Mouse (Mus musculus) E14TG2a.4 (cell line): ENCODE measurements at regions not wholly inside any gene's neighbourhood (a gene's known extent, or its start where the extent isn't known, plus 50 kb on each side); places are given as distances from the start of the nearest gene placed in this dataset.

Source experiments
- H3K27me3 ChIP-seq: 2 replicates; pipeline ENCODE4 v1.6.1; 2014; ENCODE audit warnings: low read length, control low read depth; ENCODE audit not compliant: insufficient read depth
- H3K36me3 ChIP-seq: 2 replicates; pipeline ENCODE4 v1.6.1; 2014; ENCODE audit warnings: low read length, control low read depth; ENCODE audit not compliant: insufficient read depth
- H3K4me1 ChIP-seq: replicated peaks from 2 replicates; pipeline ENCODE4 v1.6.1; 2014; ENCODE audit warnings: low read depth, low read length, control low read depth
- H3K4me3 ChIP-seq: replicated peaks from 2 replicates; pipeline ENCODE4 v1.5.1; 2014; ENCODE audit warnings: mild to moderate bottlenecking, low read length
- H3K9me3 ChIP-seq: 2 replicates; pipeline ENCODE4 v1.6.1; 2014; ENCODE audit warnings: low read length, control low read depth
- CTCF ChIP-seq: conservative IDR thresholded peaks from 2 replicates; pipeline ENCODE4 v1.5.1; 2014; ENCODE audit warnings: low read length
- NANOG ChIP-seq: IDR thresholded peaks from 2 replicates; pipeline ENCODE4 v1.6.1; 2014; ENCODE audit warnings: borderline replicate concordance, low read length, mixed read lengths
- POU5F1 ChIP-seq: IDR thresholded peaks from 2 replicates; pipeline ENCODE4 v1.6.1; 2014; ENCODE audit warnings: low read length, borderline replicate concordance

DNA sequence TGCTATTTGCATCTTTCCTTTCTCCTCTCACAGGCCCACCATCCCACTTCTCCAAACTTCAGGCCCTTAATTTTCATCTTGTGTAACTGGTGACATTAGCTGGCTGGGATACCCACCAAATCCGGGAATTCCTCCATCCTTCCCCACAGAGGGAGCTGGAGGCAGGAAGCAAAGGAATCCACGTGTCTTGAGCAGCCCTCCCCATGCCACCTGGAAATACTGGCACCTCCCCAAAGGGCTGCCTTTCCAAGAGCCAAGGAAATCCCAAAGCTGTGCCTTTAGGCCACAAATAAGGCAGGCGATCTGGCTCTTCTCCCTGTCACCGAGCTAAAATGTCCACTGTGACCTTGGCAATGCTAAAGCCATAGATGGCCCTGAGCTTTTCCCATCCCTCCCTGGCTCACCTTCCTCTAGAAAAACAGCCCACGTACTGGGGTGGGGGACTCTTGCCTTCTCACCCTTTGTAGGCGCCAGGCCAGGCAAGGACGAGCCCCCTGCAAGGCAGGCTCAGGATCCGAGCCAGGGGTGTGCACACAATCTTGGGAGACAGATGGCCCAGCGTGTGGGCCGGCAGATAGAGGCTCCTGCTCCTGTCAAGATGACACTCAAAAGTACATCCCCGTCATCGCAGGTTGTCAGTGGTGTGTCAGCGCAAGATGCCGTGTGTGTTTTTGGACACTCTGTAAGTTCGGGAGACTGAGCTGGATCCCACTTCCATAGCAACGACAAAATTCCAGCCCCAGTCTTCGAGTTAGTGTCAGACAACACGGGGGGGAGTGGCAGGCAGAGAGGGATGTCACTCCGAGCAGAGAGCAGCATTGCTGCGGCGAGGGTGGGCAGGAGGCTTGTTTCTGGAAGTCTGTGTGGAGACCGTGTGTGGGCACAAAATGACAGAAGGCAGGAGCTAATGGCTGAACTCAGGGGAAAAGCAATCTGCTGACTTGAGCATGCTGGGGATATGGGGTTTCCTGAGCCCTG lies 414.4 kb downstream of the Gm45692 start:
- Histone ChIP-seq H3K27me3 (peaks cover 6% of the 10 kb centered on the region; the same call in 1 of the 2 replicates), H3K4me3 (no peak overlapping the region), H3K9me3 (no peaks in the 10 kb centered on the region), H3K4me1 (no peaks in the 10 kb centered on the region), H3K36me3 (no peaks in the 10 kb centered on the region)
- TF ChIP-seq NANOG (no peak), CTCF (no peak), POU5F1 (no peak)

DNA sequence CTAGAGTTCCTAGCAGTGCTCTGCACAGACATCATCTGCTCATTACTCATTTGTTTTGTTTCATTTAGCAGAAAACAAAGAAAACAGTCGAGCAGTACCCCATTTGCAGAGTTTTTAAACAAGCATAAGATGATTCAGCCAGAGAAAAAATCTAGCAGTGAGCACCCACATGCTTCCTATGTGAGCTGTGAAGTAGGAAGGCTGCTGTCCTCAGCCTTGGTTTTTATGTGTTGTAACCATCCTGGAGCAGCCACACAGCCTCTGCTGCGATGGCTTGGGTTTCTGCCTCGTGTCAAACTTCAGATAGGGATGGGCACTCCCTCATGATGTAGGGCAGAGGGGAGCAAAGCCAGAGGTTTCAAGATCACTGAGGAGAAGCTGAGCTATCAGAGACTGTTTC lies 416.5 kb downstream of the Gm45692 start:
- Histone ChIP-seq H3K9me3 (no peaks in the 10 kb centered on the region), H3K4me1 (no peaks in the 10 kb centered on the region), H3K27me3 (peaks cover 6% of the 10 kb centered on the region; the same call in 1 of the 2 replicates), H3K4me3 (no peak overlapping the region), H3K36me3 (no peaks in the 10 kb centered on the region)
- TF ChIP-seq CTCF (no peak), NANOG (no peak), POU5F1 (no peak)

DNA sequence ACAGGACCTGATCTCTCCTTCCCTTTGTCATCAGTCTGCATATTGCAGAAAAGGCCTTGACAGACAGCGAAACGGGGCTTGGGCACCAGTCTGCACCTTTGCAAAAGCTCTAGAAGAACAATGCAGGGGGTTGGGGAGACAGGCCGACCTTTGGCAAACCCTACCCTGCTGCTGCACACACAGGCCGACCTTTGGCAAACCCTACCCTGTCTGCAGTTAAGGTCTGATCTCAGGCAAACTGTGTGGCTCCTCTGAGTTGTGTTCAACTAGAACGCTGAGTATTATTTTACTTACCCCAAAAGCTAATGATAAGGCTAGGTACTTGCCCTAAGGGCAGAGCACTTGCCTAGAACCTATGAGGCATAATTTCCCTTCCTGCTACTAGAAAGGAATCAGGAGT lies 423.4 kb upstream of the Zfp703 start:
- 0 out of 2 replicates have a peak, but pooled peaks cover 4% of the 10 kb centered on the region for H3K9me3 ChIP-seq
- no peak overlapping the region for H3K4me3 ChIP-seq
- H3K4me1 ChIP-seq = no peaks in the 10 kb centered on the region
- TF ChIP-seq POU5F1 (no peak), NANOG (no peak)
- H3K27me3 ChIP-seq = no peaks in the 10 kb centered on the region
- no peaks in the 10 kb centered on the region for H3K36me3 ChIP-seq

DNA sequence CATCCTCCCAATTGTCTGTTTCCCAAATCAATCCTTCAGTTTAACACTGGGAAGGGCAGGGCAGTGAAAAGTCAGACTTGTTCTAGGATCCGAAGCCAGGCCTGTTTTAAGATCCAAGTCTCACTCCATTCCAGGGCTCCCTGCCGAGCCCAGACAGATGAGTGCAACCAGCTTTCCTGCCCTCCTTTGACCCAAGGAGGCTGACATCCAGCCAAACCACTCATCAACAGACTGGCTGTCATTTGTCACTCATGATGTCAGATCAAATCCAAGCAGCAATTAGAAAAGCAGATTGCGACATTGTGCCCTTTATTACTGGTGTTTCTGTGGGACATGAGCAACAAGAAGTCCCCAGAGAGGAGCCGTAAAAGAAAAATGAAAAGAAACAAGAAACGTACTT lies 417.9 kb upstream of the Zfp703 start:
- Histone ChIP-seq H3K27me3 (no peaks in the 10 kb centered on the region), H3K36me3 (no peaks in the 10 kb centered on the region), H3K4me1 (no peaks in the 10 kb centered on the region), H3K9me3 (0 out of 2 replicates have a peak, but pooled peaks cover 8% of the 10 kb centered on the region), H3K4me3 (no peak overlapping the region)
- no peak for TF ChIP-seq POU5F1
- no peak for TF ChIP-seq CTCF
- no peak for TF ChIP-seq NANOG

DNA sequence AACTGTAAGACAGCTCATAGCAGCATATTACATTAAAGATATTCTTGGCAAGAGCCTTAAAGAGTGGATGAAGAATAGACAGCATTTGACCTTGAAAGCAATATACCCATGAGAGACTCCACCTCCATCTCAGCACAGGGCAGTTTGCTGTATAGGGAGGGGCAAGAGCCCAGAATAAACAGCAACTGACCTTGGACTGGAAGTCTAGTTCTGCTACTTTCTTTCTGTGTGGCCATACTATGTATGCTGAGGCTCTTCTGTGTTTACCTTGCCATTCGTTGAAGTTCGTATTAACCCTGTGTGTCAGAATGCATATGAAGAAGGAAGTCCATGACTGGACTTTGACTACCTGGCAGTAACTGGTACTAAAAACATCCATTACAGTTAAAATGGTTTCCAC lies 414.0 kb upstream of the Zfp703 start:
- H3K4me3 ChIP-seq = no peak overlapping the region
- 0 out of 2 replicates have a peak, but pooled peaks cover 8% of the 10 kb centered on the region for H3K9me3 ChIP-seq
- TF ChIP-seq POU5F1 (no peak), CTCF (no peak), NANOG (no peak)

DNA sequence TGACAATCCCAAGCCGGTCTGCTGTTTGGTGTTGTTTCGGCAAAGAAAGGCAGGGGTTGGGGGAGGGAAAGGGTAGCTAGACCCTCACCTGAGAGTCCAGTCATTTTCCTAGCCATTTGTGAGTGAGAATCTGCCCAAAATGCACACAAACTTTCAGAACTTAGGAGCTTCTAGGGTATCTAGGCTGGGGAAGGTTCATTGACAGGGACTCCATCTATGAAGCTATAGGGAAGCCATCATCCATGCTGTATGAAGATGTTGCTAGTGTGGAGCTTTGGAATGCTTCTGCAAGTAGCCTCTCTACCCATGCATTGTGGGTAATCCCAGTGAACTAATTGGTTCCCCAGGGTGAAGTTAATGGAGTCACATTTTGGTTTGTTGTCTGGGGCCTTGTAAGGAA lies 412.9 kb upstream of the Zfp703 start:
- Histone ChIP-seq H3K27me3 (no peaks in the 10 kb centered on the region), H3K4me3 (no peak overlapping the region), H3K36me3 (no peaks in the 10 kb centered on the region), H3K4me1 (no peaks in the 10 kb centered on the region), H3K9me3 (0 out of 2 replicates have a peak, but pooled peaks cover 3% of the 10 kb centered on the region)
- TF ChIP-seq CTCF (no peak), POU5F1 (no peak)

More for the DNA sequence above, 414.0 kb upstream of the Zfp703 start:
- no peaks in the 10 kb centered on the region for H3K27me3 ChIP-seq
- H3K36me3 ChIP-seq = no peaks in the 10 kb centered on the region
- no peaks in the 10 kb centered on the region for H3K4me1 ChIP-seq

DNA sequence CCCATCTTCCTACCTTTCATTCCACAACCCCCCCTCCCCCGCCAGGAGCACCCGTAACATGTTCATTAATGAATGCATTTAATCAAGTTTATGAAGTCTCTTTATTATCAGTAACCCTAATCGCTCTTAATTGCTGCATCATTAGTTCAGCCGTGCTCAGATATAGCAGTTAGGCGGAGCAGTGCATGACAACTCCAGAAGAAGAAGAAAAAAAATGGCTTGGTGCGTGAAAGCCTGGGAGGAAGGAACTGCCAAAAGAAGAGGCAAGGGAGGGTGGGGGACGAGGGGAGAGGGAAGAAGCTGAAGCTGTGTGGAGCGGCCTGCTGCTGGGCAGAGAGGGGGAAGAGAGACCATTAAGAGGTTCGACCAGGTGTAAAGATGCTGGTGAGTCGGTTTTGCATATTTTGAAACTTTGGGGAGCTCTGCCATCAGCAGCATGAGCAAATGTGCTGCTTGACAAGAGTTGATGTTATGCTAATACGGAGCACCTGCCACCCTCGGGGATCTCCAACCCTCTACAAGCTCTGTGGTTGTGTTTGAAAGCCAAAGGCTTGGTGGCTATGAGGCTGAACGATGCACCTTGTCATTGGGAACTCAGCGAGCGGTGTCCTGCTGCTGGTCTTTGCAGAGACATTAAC lies 408.6 kb upstream of the Zfp703 start:
- Histone ChIP-seq H3K4me1 (no peaks in the 10 kb centered on the region), H3K36me3 (no peaks in the 10 kb centered on the region), H3K9me3 (peaks cover 14% of the 10 kb centered on the region), H3K27me3 (no peaks in the 10 kb centered on the region), H3K4me3 (no peak overlapping the region)
- no peak for TF ChIP-seq POU5F1
- TF ChIP-seq CTCF = no peak
- no peak for TF ChIP-seq NANOG

DNA sequence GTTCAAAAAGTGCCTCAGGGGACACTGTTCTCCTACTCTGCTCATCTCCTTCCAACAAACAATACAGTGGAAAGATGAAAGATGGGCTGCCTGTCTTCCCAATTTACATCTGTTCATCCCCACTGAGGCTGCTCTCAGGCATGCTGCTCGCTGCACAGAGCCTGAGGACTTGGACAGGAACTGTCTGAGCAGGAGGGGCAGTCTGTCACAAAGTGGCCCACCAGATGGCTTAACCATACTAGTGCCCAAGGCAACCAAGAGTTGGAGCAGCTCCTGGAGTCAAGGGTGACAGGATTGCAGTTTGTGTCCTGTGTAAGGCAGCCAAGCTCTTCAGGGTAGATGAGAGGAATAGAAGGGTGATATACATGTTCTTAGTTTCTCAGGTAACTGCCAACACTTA lies 388.3 kb upstream of the Zfp703 start:
- Histone ChIP-seq H3K36me3 (no peaks in the 10 kb centered on the region), H3K4me1 (no peaks in the 10 kb centered on the region), H3K4me3 (no peak overlapping the region), H3K9me3 (no peaks in the 10 kb centered on the region), H3K27me3 (no peaks in the 10 kb centered on the region)
- TF ChIP-seq NANOG (no peak), POU5F1 (no peak), CTCF (no peak)
